Mouse (Mus musculus) T-helper 17 cell (primary cell): ENCODE measurements around the gene Tnxb.
"Not testable (repeated sequence)": the region's sequence is repeated elsewhere in the genome, so short reads cannot be mapped to it uniquely, and the experiment has no call there.

Experiments used
- in situ Hi-C, 2 experiments: fragments of 300-600 bp; cut with MboI, MseI; formaldehyde crosslinking; loops; 1 replicate in 1 of 2; 2 replicates in 1 of 2; pipeline ENCODE4 v1.15.1; 2025; ENCODE audit warnings: high pct_unique_total_duplicates in 2 of 2

The Tnxb gene

GRCm38 (mm10) chr17:34727887-34728286 lies 57.6 kb downstream of the Tnxb start:
- in situ Hi-C loops: no loop called here

DNA sequence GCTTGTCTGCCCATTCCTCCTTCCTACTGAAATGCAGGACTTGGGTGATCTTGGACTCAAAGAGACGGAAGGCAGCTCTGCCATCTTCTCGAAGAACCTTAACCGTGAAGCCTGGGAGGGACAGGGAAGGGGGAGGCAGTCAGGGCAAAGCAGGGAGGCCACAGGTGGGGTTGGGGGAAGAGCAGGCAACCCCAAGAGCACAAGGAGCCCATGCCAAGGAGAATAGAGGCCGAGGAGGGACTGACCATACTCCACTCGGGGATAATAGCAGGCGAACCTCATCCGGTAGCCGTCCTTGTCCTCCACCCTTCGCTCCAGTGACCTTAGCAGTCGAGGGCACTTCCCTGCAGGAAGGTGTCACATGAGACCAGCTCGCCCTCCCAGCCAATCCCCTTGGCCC lies 58.8 kb downstream of the Tnxb start:
- in situ Hi-C loops: not testable (repeated sequence)

- in situ Hi-C loops: loop anchor here (5.0 to 10.0 kb wide), 2 partner anchors 55 to 82 kb away; partner anchors contain the start of gene Tnxb (in 1 of the 2)
Measured at GRCm38 (mm10) chr17:34729779-34730553, 59.6 kb downstream of the Tnxb start.

- in situ Hi-C loops: loop anchor here in 1 of 2 experiments (5.0 to 10.0 kb wide), 2 partner anchors 63 to 80 kb away; partner anchors contain the start of gene Tnxb
Measured at GRCm38 (mm10) chr17:34737466-34737865, 67.1 kb downstream of the Tnxb start.

GRCm38 (mm10) chr17:34739708-34740107 lies 69.4 kb downstream of the Tnxb start:
- in situ Hi-C loops: loop anchor here in 1 of 2 experiments (5.0 to 10.0 kb wide), 2 partner anchors 65 to 78 kb away; partner anchors contain the start of gene Tnxb

DNA sequence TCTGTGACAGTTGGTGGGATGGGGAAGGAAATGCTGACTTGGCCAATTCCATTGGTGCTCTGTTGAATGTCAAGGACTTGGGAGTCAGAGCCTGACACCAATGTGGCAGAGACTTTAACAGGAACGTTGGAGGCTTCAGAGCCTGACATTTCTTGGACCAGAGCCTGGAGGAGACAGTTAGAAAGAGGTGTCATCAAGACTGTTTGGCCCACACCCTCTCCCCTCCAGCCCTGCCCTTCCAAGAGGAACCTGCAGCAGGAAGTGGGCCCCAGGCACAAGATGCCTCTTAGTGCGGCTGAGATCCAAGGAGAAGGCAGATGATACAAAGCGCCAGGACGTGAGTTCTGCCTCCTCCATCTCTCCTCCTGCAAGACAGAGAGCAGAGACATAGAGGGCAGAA lies 69.9 kb downstream of the Tnxb start:
- in situ Hi-C loops: no loop called here

- in situ Hi-C loops: no loop called here
Measured at GRCm38 (mm10) chr17:34743719-34744118, 73.4 kb downstream of the Tnxb start, which contains the start of gene C4b. Gene C4b, minus strand, starts transcription at chr17:34743882.

DNA sequence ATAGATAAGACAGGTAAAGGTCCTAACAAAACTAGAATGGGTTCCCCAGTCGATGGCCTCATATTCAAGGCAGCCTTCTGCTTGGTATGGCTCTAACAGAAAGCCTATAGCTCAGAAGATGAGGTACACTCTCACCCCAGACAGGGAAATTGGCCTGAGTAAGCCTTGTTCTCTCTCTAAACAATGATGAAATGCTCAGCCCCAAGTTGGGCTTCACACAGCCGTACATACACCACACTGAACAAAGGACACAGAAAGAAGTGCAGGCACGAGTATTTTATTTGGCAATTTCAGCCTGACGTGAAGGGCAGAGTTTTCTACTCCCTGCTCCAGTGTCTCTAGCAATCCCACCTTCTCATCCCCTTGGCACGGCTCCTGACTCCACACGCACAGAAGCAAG lies 73.9 kb downstream of the Tnxb start:
- in situ Hi-C loops: no loop called here

- in situ Hi-C loops: not testable (repeated sequence)
Measured at GRCm38 (mm10) chr17:34744611-34745010, 74.3 kb downstream of the Tnxb start.

GRCm38 (mm10) chr17:34745166-34745565 lies 74.8 kb downstream of the Tnxb start:
- in situ Hi-C loops: not testable (repeated sequence)

DNA sequence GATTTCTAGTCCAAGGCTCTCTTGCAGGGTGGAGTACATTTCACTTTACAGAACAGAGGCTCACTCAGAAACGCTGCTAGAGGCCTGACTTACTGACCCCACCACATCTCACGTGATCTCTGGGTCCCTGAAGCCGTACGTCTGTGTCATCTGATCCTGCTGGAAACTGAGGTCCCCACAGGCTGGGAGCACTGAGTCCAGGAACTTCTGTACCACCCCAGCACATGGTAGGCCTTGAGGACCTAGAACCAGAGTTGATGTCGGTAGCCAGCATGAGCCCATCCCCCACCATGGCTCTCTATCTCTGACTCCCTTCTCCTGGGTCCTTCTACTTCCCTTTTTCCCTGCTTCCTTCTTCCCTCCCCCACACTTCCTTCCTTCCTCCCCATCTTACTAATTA lies 76.2 kb downstream of the Tnxb start:
- in situ Hi-C loops: no loop called here

- in situ Hi-C loops: no loop called here
Measured at GRCm38 (mm10) chr17:34761471-34761870, 91.1 kb downstream of the Tnxb start.
